8 mouse cellular contexts compared by ENCODE assay signal in the genomic region with DNA sequence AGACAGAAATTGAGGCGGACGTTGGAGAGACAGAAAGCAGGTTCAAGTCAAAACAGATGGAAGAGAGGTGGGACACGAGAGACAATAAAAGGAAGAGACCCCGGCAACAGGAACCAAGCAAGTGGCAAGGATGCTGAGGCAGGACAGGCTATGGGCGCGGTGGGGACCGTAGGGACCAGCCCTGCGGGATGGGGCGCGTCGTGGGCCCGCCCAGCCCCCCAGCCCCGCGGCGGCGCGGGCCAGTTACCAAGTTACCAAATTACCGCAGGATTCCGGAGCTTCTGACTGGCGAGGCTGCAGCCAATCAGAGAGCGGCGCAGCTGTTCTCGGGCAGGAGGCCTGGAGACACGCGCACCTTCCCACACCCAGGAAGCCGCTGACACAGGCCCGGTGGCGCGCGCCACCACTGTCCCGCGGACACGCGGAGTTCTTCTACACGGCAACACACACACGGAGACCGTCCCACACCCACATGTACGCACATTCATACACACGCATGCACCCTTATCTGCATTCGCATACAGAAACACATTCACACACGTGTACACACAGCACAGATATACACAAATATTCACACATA. TPM values are rescaled to one million over a fixed set of nuclear protein-coding genes. Genes with fewer than 3 reads are reported as not detected.
DNase-seq lines count a peak whose midpoint lies in the region; ATAC-seq and TF ChIP-seq lines count a peak whose summit lies in the region.

No protein-coding gene starts in this region.

- H3K27me3 ChIP-seq in embryonic facial prominence, embryonic 12.5 days, result no peaks in the 10 kb centered on the region
- no peaks in the 10 kb centered on the region for H3K27me3 ChIP-seq in limb, embryonic 14.5 days (ENCODE audit: control insufficient read depth, insufficient read depth, low read length)
- H3K27me3 ChIP-seq in midbrain, embryonic 15.5 days (replicated peaks), result no peaks in the 10 kb centered on the region

- peak overlapping the region; percentile 88 for H3K27ac ChIP-seq in embryonic facial prominence, embryonic 12.5 days
- peak overlapping the region; percentile 89 for H3K27ac ChIP-seq in limb, embryonic 14.5 days (replicated peaks; ENCODE audit: low read depth, low read length)
- peak overlapping the region; percentile 67 for H3K27ac ChIP-seq in midbrain, embryonic 15.5 days

- peak; percentile 85 for DNase-seq in 3T3-L1 (ENCODE audit: low read depth, low spot score)
- peak; percentile 87 for DNase-seq in adrenal gland, postnatal 14 days
- DNase-seq in heart, adult 18-20 months, result peak; percentile 85 to 93
- peak; percentile 81 for DNase-seq in kidney, adult 18-20 months
- peak; percentile 84 for DNase-seq in limb, embryonic 14.5 days (ENCODE audit: low spot score)
- DNase-seq in spleen, postnatal 14 days (ENCODE audit: low spot score in 2 of 2), result peak; percentile 66 to 70

- peak; percentile 53 for ATAC-seq in embryonic facial prominence, embryonic 12.5 days (ENCODE audit: insufficient number of reproducible peaks, insufficient read depth, low FRiP score, low TSS enrichment)
- ATAC-seq in limb, embryonic 14.5 days (ENCODE audit: low FRiP score, low read depth), result peak; percentile 60
- peak; percentile 46 for ATAC-seq in midbrain, embryonic 15.5 days (replicated peaks)

- peaks cover 24% of the 10 kb centered on the region for H3K4me1 ChIP-seq in embryonic facial prominence, embryonic 12.5 days
- peaks cover 21% of the 10 kb centered on the region for H3K4me1 ChIP-seq in limb, embryonic 14.5 days (ENCODE audit: control insufficient read depth, insufficient read depth, low read length)
- peaks cover 40% of the 10 kb centered on the region for H3K4me1 ChIP-seq in midbrain, embryonic 15.5 days

- TF ChIP-seq POLR2A in limb, embryonic 14.5 days (IDR thresholded peaks at IDR 0.05; ENCODE audit: borderline replicate concordance, extremely low read depth, insufficient read depth, insufficient read length), result no peak

- no peaks in the 10 kb centered on the region for H3K9me3 ChIP-seq in embryonic facial prominence, embryonic 12.5 days
- H3K9me3 ChIP-seq in limb, embryonic 14.5 days (ENCODE audit: control insufficient read depth, low read length), result no peaks in the 10 kb centered on the region
- no peaks in the 10 kb centered on the region for H3K9me3 ChIP-seq in midbrain, embryonic 15.5 days

- 2% methylated on average over 41 of the region's 41 CpGs for WGBS in embryonic facial prominence, embryonic 12.5 days
- WGBS in limb, embryonic 14.5 days, result 2% methylated on average over 37 of the region's 41 CpGs
- 2% methylated on average over 41 of the region's 41 CpGs for WGBS in midbrain, embryonic 15.5 days

- H3K4me2 ChIP-seq in embryonic facial prominence, embryonic 12.5 days (replicated peaks), result peak overlapping the region; percentile 60
- H3K4me2 ChIP-seq in limb, embryonic 14.5 days (replicated peaks; ENCODE audit: low read depth, low read length, severe bottlenecking), result peak overlapping the region; percentile 93
- peak overlapping the region; percentile 97 for H3K4me2 ChIP-seq in midbrain, embryonic 15.5 days

- H3K4me3 ChIP-seq in embryonic facial prominence, embryonic 12.5 days, result peak overlapping the region; percentile 41
- H3K4me3 ChIP-seq in limb, embryonic 14.5 days (replicated peaks; ENCODE audit: low read length), result peak overlapping the region; percentile 45
- peak overlapping the region; percentile 48 for H3K4me3 ChIP-seq in midbrain, embryonic 15.5 days

- H3K36me3 ChIP-seq in embryonic facial prominence, embryonic 12.5 days, result no peaks in the 10 kb centered on the region
- no peaks in the 10 kb centered on the region for H3K36me3 ChIP-seq in limb, embryonic 14.5 days (ENCODE audit: control insufficient read depth, insufficient read depth, low read length)
- no peaks in the 10 kb centered on the region for H3K36me3 ChIP-seq in midbrain, embryonic 15.5 days (replicated peaks)

- peak overlapping the region; percentile 34; the same call in 1 of the 2 replicates for H3K9ac ChIP-seq in embryonic facial prominence, embryonic 12.5 days
- peak overlapping the region; percentile 48 for H3K9ac ChIP-seq in limb, embryonic 14.5 days (ENCODE audit: low read depth, low read length, severe bottlenecking)
- peak overlapping the region; percentile 31 for H3K9ac ChIP-seq in midbrain, embryonic 15.5 days

RNA-seq across cellular contexts. Expression of a gene that starts 8.8 kb away (rescaled TPM):
- 68.1 and 75.4 TPM in 2 replicates for total RNA-seq in adrenal gland, postnatal 14 days (2021)
- 45.7 and 49.2 TPM in 2 replicates for polyA plus RNA-seq in embryonic facial prominence, embryonic 12.5 days (2016; fragmentation: Nextera tagmentation; extraction: Ambion mirVana)
- 10 to 100 TPM; 26.3 to 29.6 TPM for total RNA-seq in heart, adult 18-20 months (2021)
- 64.4 and 84.8 TPM in 2 replicates for polyA plus RNA-seq in limb, embryonic 14.5 days (2012; rRNA removed)
- polyA plus RNA-seq in limb, embryonic 14.5 days (2014; fragmentation: Nextera tagmentation; extraction: Ambion mirVana), result 15.9 and 17.7 TPM in 2 replicates
- 21.6 and 30.1 TPM in 2 replicates for polyA plus RNA-seq in midbrain, embryonic 15.5 days (2015; fragmentation: Nextera tagmentation; extraction: Ambion mirVana)

RNA-seq across cellular contexts. Expression of a gene that starts 12.8 kb away (rescaled TPM):
- total RNA-seq in adrenal gland, postnatal 14 days (2021), result 5.8 and 11.6 TPM in 2 replicates
- 7.4 and 8.5 TPM in 2 replicates for polyA plus RNA-seq in embryonic facial prominence, embryonic 12.5 days (2016; fragmentation: Nextera tagmentation; extraction: Ambion mirVana)
- 1 to 10 TPM; 3.8 to 5.6 TPM for total RNA-seq in heart, adult 18-20 months (2021)
- 7.4 and 11.9 TPM in 2 replicates for polyA plus RNA-seq in limb, embryonic 14.5 days (2012; rRNA removed)
- polyA plus RNA-seq in limb, embryonic 14.5 days (2014; fragmentation: Nextera tagmentation; extraction: Ambion mirVana), result 3.7 and 4.0 TPM in 2 replicates
- 32.0 and 35.0 TPM in 2 replicates for polyA plus RNA-seq in midbrain, embryonic 15.5 days (2015; fragmentation: Nextera tagmentation; extraction: Ambion mirVana)

RNA-seq across cellular contexts. Expression of a gene that starts 22.0 kb away (rescaled TPM):
- 16.6 and 21.1 TPM in 2 replicates for total RNA-seq in adrenal gland, postnatal 14 days (2021)
- polyA plus RNA-seq in embryonic facial prominence, embryonic 12.5 days (2016; fragmentation: Nextera tagmentation; extraction: Ambion mirVana), result 22.8 and 24.8 TPM in 2 replicates
- total RNA-seq in heart, adult 18-20 months (2021), result 10 to 100 TPM; 15.3 to 16.2 TPM
- polyA plus RNA-seq in limb, embryonic 14.5 days (2012; rRNA removed), result 48.7 and 57.8 TPM in 2 replicates
- polyA plus RNA-seq in limb, embryonic 14.5 days (2014; fragmentation: Nextera tagmentation; extraction: Ambion mirVana), result 24.3 and 27.4 TPM in 2 replicates
- 47.9 and 51.8 TPM in 2 replicates for polyA plus RNA-seq in midbrain, embryonic 15.5 days (2015; fragmentation: Nextera tagmentation; extraction: Ambion mirVana)

RNA-seq across cellular contexts. Expression of a gene that starts 36.1 kb away (rescaled TPM):
- 3.3 and 5.5 TPM in 2 replicates for total RNA-seq in adrenal gland, postnatal 14 days (2021)
- 0.87 and 1.1 TPM in 2 replicates for polyA plus RNA-seq in embryonic facial prominence, embryonic 12.5 days (2016; fragmentation: Nextera tagmentation; extraction: Ambion mirVana)
- total RNA-seq in heart, adult 18-20 months (2021), result 1 to 10 TPM; 4.4 to 7.5 TPM
- polyA plus RNA-seq in limb, embryonic 14.5 days (2012; rRNA removed), result 3.2 and 5.4 TPM in 2 replicates
- polyA plus RNA-seq in limb, embryonic 14.5 days (2014; fragmentation: Nextera tagmentation; extraction: Ambion mirVana), result 2.8 and 3.1 TPM in 2 replicates
- polyA plus RNA-seq in midbrain, embryonic 15.5 days (2015; fragmentation: Nextera tagmentation; extraction: Ambion mirVana), result 1.5 and 2.9 TPM in 2 replicates

RNA-seq across cellular contexts. Expression of a gene that starts 51.5 kb away (rescaled TPM):
- 0.37 and 0.75 TPM in 2 replicates for total RNA-seq in adrenal gland, postnatal 14 days (2021)
- 0.09 TPM in 1 of 2 replicates, not detected in the other for polyA plus RNA-seq in embryonic facial prominence, embryonic 12.5 days (2016; fragmentation: Nextera tagmentation; extraction: Ambion mirVana)
- 1 to 10 TPM; 1.2 to 1.7 TPM for total RNA-seq in heart, adult 18-20 months (2021)
- polyA plus RNA-seq in limb, embryonic 14.5 days (2012; rRNA removed), result 0.15 and 0.32 TPM in 2 replicates
- polyA plus RNA-seq in limb, embryonic 14.5 days (2014; fragmentation: Nextera tagmentation; extraction: Ambion mirVana), result 0.07 TPM in 1 of 2 replicates, not detected in the other
- polyA plus RNA-seq in midbrain, embryonic 15.5 days (2015; fragmentation: Nextera tagmentation; extraction: Ambion mirVana), result 0.14 TPM in 1 of 2 replicates, not detected in the other

Comparison
In these comparisons a context has a peak if more than half of its experiments do, and no peak if none do; other contexts are left out.
1. Peak in every context shown above with its lines: DNase-seq, ATAC-seq, H3K4me3 ChIP-seq and H3K27ac ChIP-seq.